Mouse (Mus musculus): ENCODE data around the gene Tubb2a. TPM values are rescaled to one million over a fixed set of nuclear protein-coding genes. Genes with fewer than 3 reads are reported as not detected.
A peak's percentile ranks its signal among the peaks of the same experiment; 100 is the strongest.

Tubb2a gene
- polyA plus RNA-seq, 2 experiments = 44.5 to 70.6 TPM

DNA sequence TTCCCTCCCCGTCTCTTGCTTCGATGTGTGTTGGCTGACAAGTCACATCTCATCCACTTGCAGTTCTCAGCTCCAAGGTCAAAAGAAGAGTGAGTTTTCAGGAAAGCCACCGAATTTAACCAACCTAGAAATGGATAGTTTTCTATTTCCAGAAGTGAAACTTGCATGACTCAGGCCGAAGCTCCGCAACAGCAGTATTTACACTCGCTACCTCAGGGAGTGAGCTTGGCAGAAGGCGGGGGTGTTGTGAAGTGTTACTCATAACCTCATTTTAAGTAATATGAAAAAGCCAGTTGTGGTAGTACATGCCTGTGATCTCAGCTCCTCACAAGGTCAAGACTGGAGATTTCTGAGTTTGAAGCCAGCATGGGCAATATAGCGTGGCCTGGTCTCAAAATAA, 27.3 kb downstream of the Tubb2a start:
- 80% methylated on average over 8 of the region's 8 CpGs for WGBS (ENCODE audit: insufficient replicate concordance)
- H3K9ac ChIP-seq (replicated peaks) = no peak overlapping the region
- H3K9me3 ChIP-seq (ENCODE audit: control insufficient read depth, low read length) = no peaks in the 10 kb centered on the region
- no peak overlapping the region for H3K4me3 ChIP-seq (ENCODE audit: insufficient read depth in 1 of 2, low read depth in 2 of 2, low read length in 2 of 2)
- no peak overlapping the region for H3K4me2 ChIP-seq (ENCODE audit: low read depth)
- DNase-seq (ENCODE audit: low read depth in 3 of 3, low spot score in 3 of 3) = no peak
- no peaks in the 10 kb centered on the region for H3K36me3 ChIP-seq (replicated peaks; ENCODE audit: control insufficient read depth, insufficient read depth, low read depth)
- ATAC-seq (ENCODE audit: insufficient read depth) = no peak
- peaks cover 0 to 14% of the 10 kb centered on the region in 2 experiments; a peak in 2 of 4 replicates for H3K4me1 ChIP-seq (replicated peaks; ENCODE audit: control insufficient read depth in 2 of 2, insufficient read depth in 2 of 2, low read length in 1 of 2)
- TF ChIP-seq EP300 (IDR thresholded peaks at IDR 0.05; ENCODE audit: low read depth) (no peak), CTCF (IDR thresholded peaks at IDR 0.05; ENCODE audit: low read depth) (no peak)
- no peak overlapping the region for H3K27ac ChIP-seq
- H3K27me3 ChIP-seq (ENCODE audit: control insufficient read depth, insufficient read depth, low read length) = no peaks in the 10 kb centered on the region

DNA sequence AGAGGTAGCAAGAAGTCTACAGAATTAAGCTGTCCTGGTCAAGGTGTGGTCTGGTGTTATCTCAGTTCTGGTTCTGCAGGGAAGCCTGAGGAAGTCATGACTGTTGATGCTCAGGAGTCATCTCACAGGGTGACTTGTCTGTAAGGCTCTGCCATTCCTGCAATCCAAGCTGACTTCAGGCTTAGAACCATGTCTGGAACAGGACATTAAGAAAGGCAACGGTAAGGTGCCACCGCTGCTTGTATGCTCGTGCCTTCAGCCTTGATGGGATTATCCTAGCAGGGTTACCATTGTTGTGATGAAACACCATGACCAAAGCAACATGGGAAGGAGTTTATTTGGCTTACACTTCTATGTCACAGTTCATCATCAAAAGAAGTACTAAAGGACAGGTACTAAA, 30.3 kb downstream of the Tubb2a start:
- Histone ChIP-seq H3K9ac (replicated peaks) (no peak overlapping the region), H3K36me3 (replicated peaks; ENCODE audit: control insufficient read depth, insufficient read depth, low read depth) (no peaks in the 10 kb centered on the region), H3K27me3 (ENCODE audit: control insufficient read depth, insufficient read depth, low read length) (no peaks in the 10 kb centered on the region), H3K4me1 (replicated peaks; ENCODE audit: control insufficient read depth in 2 of 2, insufficient read depth in 2 of 2, low read length in 1 of 2) (peaks cover 2 to 5% of the 10 kb centered on the region in 2 experiments; a peak in 1 of 4 replicates), H3K4me2 (ENCODE audit: low read depth) (no peak overlapping the region), H3K27ac (no peak overlapping the region), H3K9me3 (ENCODE audit: control insufficient read depth, low read length) (no peaks in the 10 kb centered on the region), H3K4me3 (ENCODE audit: insufficient read depth in 1 of 2, low read depth in 2 of 2, low read length in 2 of 2) (no peak overlapping the region)
- no peak for TF ChIP-seq EP300 (IDR thresholded peaks at IDR 0.05; ENCODE audit: low read depth)
- TF ChIP-seq CTCF (IDR thresholded peaks at IDR 0.05; ENCODE audit: low read depth) = no peak
- DNase-seq (ENCODE audit: low read depth in 3 of 3, low spot score in 3 of 3) (no peak), ATAC-seq (ENCODE audit: insufficient read depth) (no peak)
- WGBS (ENCODE audit: insufficient replicate concordance) = 81% methylated on average over 3 of the region's 3 CpGs

DNA sequence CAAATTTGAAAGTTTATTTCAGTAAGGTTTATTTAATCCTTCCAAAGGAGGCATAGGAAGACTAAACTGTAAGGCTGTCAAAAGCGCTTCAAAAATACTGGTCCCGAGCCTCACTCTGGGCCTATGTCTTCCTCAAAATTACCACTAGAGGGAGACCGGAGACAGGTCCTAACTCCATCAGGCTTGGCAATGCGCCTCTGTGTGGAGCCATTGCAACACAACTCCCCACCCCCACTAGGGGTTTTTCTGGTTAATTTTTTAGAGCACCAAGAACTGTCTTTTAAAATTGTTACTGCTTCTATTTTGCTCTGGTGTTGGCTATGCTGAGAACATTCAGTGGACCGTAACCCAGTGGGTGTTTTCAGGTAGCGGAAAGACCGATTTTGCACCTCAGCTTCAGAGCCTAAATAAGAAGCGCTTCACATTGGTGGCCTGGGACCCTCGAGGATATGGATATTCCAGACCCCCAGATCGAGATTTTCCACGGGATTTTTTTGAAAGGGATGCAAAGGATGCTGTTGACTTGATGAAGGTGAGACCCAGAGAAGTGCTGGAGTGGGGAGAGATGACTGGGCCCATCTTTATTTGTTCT, 31.3 kb downstream of the Tubb2a start:
- H3K27ac ChIP-seq = no peak overlapping the region
- no peaks in the 10 kb centered on the region for H3K9me3 ChIP-seq (ENCODE audit: control insufficient read depth, low read length)

DNA sequence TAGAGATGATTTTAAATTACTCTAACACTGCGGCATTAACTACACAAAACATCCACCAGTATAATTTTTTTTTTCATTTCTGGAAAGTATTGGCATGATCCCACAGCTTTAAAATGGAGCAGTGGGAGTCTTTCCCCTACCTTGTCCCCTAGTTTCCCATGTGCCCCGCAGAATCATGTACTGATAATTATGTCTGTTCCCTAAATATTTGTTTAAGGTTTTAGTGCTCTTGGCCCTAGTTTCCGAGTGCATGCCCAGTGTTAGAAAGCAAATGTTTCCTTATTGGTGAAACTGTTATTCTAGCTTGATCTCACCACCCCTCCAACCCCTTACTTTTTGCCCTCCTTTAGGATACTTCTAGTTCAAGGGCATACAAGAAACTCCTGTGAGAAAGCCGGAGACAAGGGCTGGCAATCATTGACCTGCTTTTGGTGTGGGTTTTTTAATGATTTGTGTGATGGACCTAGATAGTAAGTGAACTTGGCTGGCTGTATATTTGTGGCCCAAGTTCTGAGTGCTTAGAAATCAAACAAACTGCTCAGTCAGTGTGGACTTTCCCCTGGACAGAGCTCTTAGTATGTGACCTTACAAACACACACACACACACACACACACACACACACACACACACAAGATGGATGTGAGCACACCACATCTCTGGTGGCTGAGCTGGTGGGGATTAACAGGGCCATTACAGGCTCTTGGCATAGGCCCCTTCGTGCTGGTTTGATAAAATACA, 32.1 kb downstream of the Tubb2a start:
- no peaks in the 10 kb centered on the region for H3K9me3 ChIP-seq (ENCODE audit: control insufficient read depth, low read length)
- no peak for TF ChIP-seq CTCF (IDR thresholded peaks at IDR 0.05; ENCODE audit: low read depth)
- no peak for TF ChIP-seq EP300 (IDR thresholded peaks at IDR 0.05; ENCODE audit: low read depth)
- no peak overlapping the region for H3K4me3 ChIP-seq (ENCODE audit: insufficient read depth in 1 of 2, low read depth in 2 of 2, low read length in 2 of 2)
- ATAC-seq (ENCODE audit: insufficient read depth) (peak; percentile 63), DNase-seq (ENCODE audit: low read depth in 3 of 3, low spot score in 3 of 3) (no peak)
- no peaks in the 10 kb centered on the region for H3K36me3 ChIP-seq (replicated peaks; ENCODE audit: control insufficient read depth, insufficient read depth, low read depth)
- peaks cover 2 to 5% of the 10 kb centered on the region in 2 experiments; a peak in 1 of 4 replicates for H3K4me1 ChIP-seq (replicated peaks; ENCODE audit: control insufficient read depth in 2 of 2, insufficient read depth in 2 of 2, low read length in 1 of 2)
- WGBS (ENCODE audit: insufficient replicate concordance) = 50% methylated on average over 5 of the region's 5 CpGs
- no peak overlapping the region for H3K9ac ChIP-seq (replicated peaks)
- H3K27me3 ChIP-seq (ENCODE audit: control insufficient read depth, insufficient read depth, low read length) = no peaks in the 10 kb centered on the region
- no peak overlapping the region for H3K27ac ChIP-seq
- H3K4me2 ChIP-seq (ENCODE audit: low read depth) = no peak overlapping the region

More for the DNA sequence above, 31.3 kb downstream of the Tubb2a start:
- H3K4me1 ChIP-seq (replicated peaks; ENCODE audit: control insufficient read depth in 2 of 2, insufficient read depth in 2 of 2, low read length in 1 of 2) = 0 out of 4 replicates have a peak, but pooled peaks cover 2 to 5% of the 10 kb centered on the region in 2 experiments
- H3K36me3 ChIP-seq (replicated peaks; ENCODE audit: control insufficient read depth, insufficient read depth, low read depth) = no peaks in the 10 kb centered on the region
- no peak overlapping the region for H3K4me2 ChIP-seq (ENCODE audit: low read depth)
- DNase-seq (ENCODE audit: low read depth in 3 of 3, low spot score in 3 of 3) = peak; percentile 44 to 58 (median 55)
- WGBS (ENCODE audit: insufficient replicate concordance) = 36% methylated on average over 11 of the region's 11 CpGs
- ATAC-seq (ENCODE audit: insufficient read depth) = peak; percentile 77
- TF ChIP-seq CTCF (IDR thresholded peaks at IDR 0.05; ENCODE audit: low read depth) = peak; percentile 90
- no peak for TF ChIP-seq EP300 (IDR thresholded peaks at IDR 0.05; ENCODE audit: low read depth)
- H3K27me3 ChIP-seq (ENCODE audit: control insufficient read depth, insufficient read depth, low read length) = no peaks in the 10 kb centered on the region
- no peak overlapping the region for H3K9ac ChIP-seq (replicated peaks)
- no peak overlapping the region for H3K4me3 ChIP-seq (ENCODE audit: insufficient read depth in 1 of 2, low read depth in 2 of 2, low read length in 2 of 2)

DNA sequence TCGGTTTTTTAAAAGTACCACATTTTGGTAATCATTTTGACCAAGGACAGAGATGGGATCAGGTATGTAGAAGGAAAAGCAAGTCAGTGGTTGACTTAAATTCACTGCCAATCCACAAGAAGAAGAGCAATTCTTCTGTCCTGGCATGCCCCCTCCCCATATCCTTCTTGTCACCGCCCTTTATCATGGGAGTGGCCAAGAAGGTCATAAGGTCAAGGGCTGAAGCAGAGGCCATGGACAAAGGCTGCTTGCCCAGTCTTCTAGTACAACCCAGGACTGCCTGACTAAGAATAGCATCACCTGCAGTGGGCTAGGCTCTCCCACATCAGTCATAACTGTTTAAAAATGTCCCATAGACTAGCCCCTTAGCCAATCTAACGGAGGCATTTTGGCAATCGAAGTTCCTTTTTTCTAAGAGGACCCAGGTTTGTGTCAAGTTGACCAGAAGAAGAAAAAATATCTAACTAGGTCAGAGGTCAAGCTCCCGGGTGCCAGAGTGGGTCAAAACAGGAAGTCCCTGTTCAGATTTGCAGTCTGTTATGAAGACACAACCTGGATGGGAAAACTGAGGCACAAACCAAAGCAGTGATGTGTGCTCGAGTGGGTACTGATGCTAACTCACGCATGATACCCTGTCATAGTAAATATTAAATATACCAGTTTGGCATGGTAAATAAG, 34.0 kb downstream of the Tubb2a start:
- ATAC-seq (ENCODE audit: insufficient read depth) = no peak
- WGBS (ENCODE audit: insufficient replicate concordance) = 48% methylated on average over 7 of the region's 7 CpGs
- no peak overlapping the region for H3K4me3 ChIP-seq (ENCODE audit: insufficient read depth in 1 of 2, low read depth in 2 of 2, low read length in 2 of 2)
- H3K27ac ChIP-seq = no peak overlapping the region
- no peak for DNase-seq (ENCODE audit: low read depth in 3 of 3, low spot score in 3 of 3)
- no peak for TF ChIP-seq CTCF (IDR thresholded peaks at IDR 0.05; ENCODE audit: low read depth)
- no peak for TF ChIP-seq EP300 (IDR thresholded peaks at IDR 0.05; ENCODE audit: low read depth)
- H3K4me1 ChIP-seq (replicated peaks; ENCODE audit: control insufficient read depth in 2 of 2, insufficient read depth in 2 of 2, low read length in 1 of 2) = peaks cover 2 to 5% of the 10 kb centered on the region in 2 experiments; a peak in 1 of 4 replicates
- H3K9me3 ChIP-seq (ENCODE audit: control insufficient read depth, low read length) = no peaks in the 10 kb centered on the region
- no peaks in the 10 kb centered on the region for H3K27me3 ChIP-seq (ENCODE audit: control insufficient read depth, insufficient read depth, low read length)
- H3K4me2 ChIP-seq (ENCODE audit: low read depth) = no peak overlapping the region
- H3K9ac ChIP-seq (replicated peaks) = no peak overlapping the region
- no peaks in the 10 kb centered on the region for H3K36me3 ChIP-seq (replicated peaks; ENCODE audit: control insufficient read depth, insufficient read depth, low read depth)

Data from liver, embryonic 14.5 days (tissue).